Mouse (Mus musculus): Measurements from ENCODE around the gene Dnmt3c.
A peak's percentile ranks its signal among the peaks of the same experiment; 100 is the strongest.

GRCm38 (mm10) chr2:153775472-153775871 lies 79.0 kb downstream of the Dnmt3c start:
- TF ChIP-seq E2F4 (IDR thresholded peaks at IDR 0.05; ENCODE audit: insufficient read depth) (no peak), MAX (IDR thresholded peaks at IDR 0.05; ENCODE audit: low read depth) (no peak), POLR2A (IDR thresholded peaks at IDR 0.05; ENCODE audit: insufficient read length, low read depth) (peak; percentile 18), TCF3 (IDR thresholded peaks at IDR 0.05; ENCODE audit: insufficient read length, low read depth) (no peak), TCF12 (IDR thresholded peaks at IDR 0.05; ENCODE audit: insufficient read depth, poor library complexity, severe bottlenecking) (no peak)

Data from myocyte (in vitro differentiated cells).